Mouse (Mus musculus) CH12.LX (cell line): Measurements from ENCODE around the gene Cerkl.

Experiments used
- CTCF ChIP-seq, 2 experiments: IDR thresholded peaks in 1 of 2; conservative IDR thresholded peaks in 1 of 2; 2 replicates each; pipeline ENCODE4 v1.5.1; 2011 to 2012; ENCODE audit warnings: low read depth in 2 of 2, low read length in 2 of 2, improper control_type of control experiment in 1 of 2, inconsistent platforms in 1 of 2, mild to moderate bottlenecking in 1 of 2, moderate library complexity in 1 of 2
- GABPA ChIP-seq: IDR thresholded peaks from 2 replicates; pipeline ENCODE4 v1.6.1; 2012; ENCODE audit warnings: low read depth, low read length, improper control_type of control experiment, inconsistent platforms; ENCODE audit not compliant: insufficient replicate concordance
- POLR2A ChIP-seq: IDR thresholded peaks from 2 replicates; pipeline ENCODE4 v1.6.1; 2011; ENCODE audit warnings: low read depth, mild to moderate bottlenecking, improper control_type of control experiment, low read length

- no peak for TF ChIP-seq POLR2A
- no peak for TF ChIP-seq CTCF (conservative IDR thresholded peaks at IDR 0.05 in 1 of 2, IDR thresholded peaks at IDR 0.05 in 1 of 2; ENCODE audit: low read depth in 2 of 2, low read length in 2 of 2)
- no peak for TF ChIP-seq GABPA
These were observed 12.5 kb downstream of the Cerkl start for GRCm38 (mm10) chr2:79443861-79444620.
